Mouse (Mus musculus): ENCODE measurements around the gene Cacna1d.

Gene Cacna1d

DNA sequence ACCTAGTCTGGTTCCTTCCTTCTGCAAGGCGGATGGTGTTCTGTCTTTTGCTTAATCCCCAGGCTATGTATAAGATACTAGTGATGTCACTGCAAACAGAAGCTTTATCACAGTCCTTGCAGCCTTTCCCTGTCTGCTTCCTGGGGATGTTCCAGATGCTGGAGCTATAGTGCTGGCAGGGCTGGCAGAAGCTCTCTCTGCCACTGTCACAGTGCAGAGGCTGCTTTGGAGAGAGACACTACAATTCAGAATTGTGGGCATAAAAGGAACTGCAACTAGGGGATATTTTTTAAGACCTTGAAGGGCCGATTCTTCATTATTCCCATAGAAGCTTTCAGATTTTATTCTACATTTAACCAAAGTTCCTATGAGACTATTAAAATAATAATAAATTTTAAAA lies 274.1 kb downstream of the Cacna1d start:
- DNase-seq (ENCODE audit: low read depth, low spot score): no peak

- DNase-seq (ENCODE audit: low read depth, low spot score): no peak
Observed at GRCm38 (mm10) chr14:30208156-30208555, 283.1 kb downstream of the Cacna1d start.

DNA sequence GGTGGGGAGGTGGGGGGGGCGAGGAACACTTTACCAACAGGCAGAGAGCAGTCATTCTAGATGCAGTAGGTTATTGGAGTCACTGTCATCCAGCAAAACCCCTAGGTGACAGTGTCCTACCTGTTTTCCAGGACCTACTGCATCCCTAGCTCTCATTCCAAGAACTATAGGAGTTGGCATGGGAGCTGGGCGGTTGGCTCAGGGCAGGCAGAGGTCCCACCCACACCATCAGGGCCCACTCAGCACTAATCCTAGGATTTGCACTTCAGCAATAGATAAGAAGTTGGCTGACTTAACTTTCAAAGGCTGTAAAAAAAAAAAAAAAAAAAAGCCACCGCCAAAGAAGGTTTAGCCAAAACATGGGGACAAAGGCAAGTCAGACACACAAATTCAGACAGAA lies 285.4 kb downstream of the Cacna1d start:
- DNase-seq (ENCODE audit: low read depth, low spot score): no peak

- no peak for DNase-seq (ENCODE audit: low read depth, low spot score)
Observed at GRCm38 (mm10) chr14:30204526-30204925, 286.7 kb downstream of the Cacna1d start.

- no peak for DNase-seq (ENCODE audit: low read depth, low spot score)
Observed at GRCm38 (mm10) chr14:30200310-30200709, 290.9 kb downstream of the Cacna1d start.

GRCm38 (mm10) chr14:30198882-30199281 lies 292.4 kb downstream of the Cacna1d start:
- DNase-seq (ENCODE audit: low read depth, low spot score): no peak

- DNase-seq (ENCODE audit: low read depth, low spot score): no peak
Observed at GRCm38 (mm10) chr14:30198116-30198515, 293.1 kb downstream of the Cacna1d start.

DNA sequence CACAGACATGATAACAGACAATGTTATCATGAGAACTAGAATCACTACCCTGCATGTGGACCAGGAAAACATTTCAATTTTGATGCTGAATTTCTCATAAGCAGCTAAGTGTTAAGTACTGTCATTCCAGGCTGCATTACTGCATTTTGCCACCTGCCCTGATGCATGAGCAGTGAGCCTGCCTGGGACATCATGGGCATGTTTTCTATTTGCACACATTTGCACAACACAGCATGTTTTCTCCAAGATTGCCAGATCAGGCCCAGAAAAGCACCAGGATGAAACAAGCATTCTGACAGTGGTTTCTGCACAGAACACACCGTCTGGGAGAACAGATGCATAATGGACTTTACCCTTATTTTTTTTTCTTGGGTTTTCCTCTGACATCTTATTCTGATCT lies 294.3 kb downstream of the Cacna1d start:
- no peak for DNase-seq (ENCODE audit: low read depth, low spot score)

- no peak for DNase-seq (ENCODE audit: low read depth, low spot score)
Observed at GRCm38 (mm10) chr14:30196235-30196634, 295.0 kb downstream of the Cacna1d start.

- DNase-seq (ENCODE audit: low read depth, low spot score): no peak
Observed at GRCm38 (mm10) chr14:30190308-30190971, 300.8 kb downstream of the Cacna1d start.

DNA sequence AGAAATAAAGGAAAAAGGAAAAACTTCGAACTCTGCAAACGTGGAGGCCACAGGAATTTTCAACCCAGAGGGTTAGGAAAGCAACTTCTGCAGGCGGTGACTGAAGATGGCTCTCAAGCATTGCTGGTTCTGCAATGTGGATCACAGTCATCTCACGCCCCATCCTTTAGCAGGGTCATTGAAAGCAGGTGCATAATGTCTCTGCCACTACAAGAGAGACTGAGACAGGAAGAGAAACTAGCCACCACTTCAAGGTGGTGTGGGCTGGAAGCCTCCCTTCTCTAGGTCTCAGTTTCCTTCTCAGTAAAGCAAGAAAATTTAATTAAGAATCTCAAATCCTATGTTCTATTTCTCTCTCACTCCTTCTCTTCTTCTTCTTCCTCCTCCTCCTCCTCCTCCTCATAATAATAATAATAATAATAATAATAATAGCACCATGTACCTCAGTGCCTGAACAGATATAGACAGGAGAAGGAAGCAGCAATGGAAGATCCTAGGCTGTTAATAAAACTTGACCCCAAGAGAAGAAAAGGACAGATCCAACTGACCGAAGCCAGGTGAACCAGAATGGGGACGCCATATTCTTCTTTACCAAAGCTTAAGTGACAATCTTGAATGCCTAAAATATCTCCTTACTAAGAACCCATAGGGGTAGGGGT lies 305.5 kb downstream of the Cacna1d start:
- DNase-seq (ENCODE audit: low read depth, low spot score): no peak

GRCm38 (mm10) chr14:30184445-30185152 lies 306.7 kb downstream of the Cacna1d start:
- no peak for DNase-seq (ENCODE audit: low read depth, low spot score)

DNA sequence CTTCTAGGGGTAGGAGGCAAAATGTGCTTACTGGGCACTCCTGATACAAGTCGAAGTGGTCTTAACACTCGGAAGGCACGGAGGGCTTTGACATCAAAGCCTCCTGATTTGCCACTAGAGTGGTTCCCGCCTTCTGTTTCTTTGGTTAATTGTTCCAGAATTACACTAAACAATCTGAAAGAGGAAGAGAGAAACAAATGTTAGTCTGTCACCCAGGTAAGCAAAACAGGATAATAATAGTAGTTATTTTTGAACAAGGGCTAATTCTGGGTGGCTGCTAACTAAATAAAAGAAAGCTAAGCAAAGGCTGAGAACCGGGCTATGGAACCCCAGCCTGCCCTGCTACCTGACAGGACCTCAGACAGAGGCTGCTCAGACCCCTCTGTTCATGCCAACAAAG lies 307.2 kb downstream of the Cacna1d start:
- no peak for DNase-seq (ENCODE audit: low read depth, low spot score)

DNA sequence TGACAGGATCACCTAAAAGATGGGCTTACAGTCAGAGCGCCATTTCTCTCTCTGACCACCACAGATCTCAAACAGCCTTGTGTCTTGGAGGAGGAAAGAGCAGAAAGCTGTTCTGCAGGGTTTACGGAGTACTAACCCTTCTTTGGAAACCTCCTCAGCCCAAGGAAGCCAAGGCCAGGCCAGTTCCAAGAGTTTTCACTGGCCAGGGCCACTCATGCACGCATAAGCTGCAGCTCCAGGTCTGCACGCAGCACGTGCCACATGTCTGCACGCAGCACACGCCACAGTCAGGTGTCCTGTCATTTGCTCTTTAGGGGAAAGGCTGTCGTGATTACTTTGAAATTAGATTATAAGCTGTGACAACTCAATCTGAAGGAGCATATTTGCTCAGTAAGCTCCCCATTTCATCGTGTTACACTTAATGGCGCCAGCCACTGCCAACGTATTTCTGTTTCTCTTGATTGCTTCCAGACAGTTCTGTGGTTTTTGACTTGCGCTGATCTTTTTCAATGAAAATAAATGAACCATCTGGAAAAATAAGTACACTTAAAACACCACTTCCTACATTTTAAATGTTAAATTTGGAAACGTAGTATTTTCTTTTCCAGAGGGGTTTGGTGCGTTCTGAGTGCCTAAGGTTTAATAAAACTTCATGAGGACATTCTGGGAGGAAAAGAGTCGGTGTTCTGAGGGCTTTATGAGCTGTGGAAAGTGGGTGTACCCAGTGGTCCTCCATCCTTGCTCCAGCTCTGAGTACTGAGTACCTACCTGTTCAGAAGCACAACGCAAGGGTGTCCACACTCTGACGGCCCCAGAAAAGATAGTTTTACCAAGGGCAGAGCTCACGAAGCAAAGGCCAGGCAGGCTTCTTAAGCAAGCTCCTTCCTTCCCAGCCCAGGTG lies 308.4 kb downstream of the Cacna1d start:
- DNase-seq (ENCODE audit: low read depth, low spot score): peak; percentile 29

DNA sequence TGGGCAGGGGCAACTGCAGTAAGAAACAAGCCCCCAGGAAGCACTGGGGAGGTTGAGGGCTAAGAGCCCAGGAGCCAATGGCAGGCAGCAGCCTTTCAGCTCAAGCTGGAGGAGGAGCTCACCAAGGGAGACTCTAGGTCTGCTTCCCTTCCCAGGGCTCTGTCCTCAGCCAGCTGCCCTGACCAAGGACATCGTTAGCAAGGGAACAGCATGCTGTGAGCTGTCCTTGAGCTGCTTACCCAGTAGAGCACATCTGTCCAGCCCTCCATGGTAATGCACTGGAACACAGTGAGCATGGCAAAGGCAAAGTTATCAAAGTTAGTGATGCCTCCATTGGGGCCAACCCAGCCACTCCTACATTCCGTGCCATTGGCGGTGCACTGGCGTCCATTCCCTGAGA lies 312.9 kb downstream of the Cacna1d start:
- DNase-seq (ENCODE audit: low read depth, low spot score): no peak

GRCm38 (mm10) chr14:30177850-30178249 lies 313.4 kb downstream of the Cacna1d start:
- DNase-seq (ENCODE audit: low read depth, low spot score): no peak

DNA sequence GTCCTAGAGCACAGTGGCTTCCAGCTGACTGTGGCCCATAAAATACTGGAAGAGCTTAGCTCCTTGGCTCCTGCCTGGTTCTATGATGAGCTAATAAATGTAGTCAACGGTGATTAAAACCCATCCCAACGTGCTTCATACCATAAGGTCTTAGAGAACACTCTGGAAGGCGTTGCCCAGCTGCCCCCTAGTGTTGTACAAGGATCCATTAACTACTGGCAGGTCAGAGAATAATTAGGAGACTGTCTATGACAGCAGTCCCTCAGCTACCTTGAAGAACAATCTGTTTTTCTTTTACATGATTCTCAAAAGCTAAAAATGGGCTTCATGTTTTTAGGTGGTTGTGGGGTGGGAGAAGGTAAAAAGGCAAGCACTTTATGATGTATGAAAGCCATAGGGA lies 315.9 kb downstream of the Cacna1d start:
- no peak for DNase-seq (ENCODE audit: low read depth, low spot score)

GRCm38 (mm10) chr14:30172821-30173755 lies 318.2 kb downstream of the Cacna1d start:
- no peak for DNase-seq (ENCODE audit: low read depth, low spot score)

DNA sequence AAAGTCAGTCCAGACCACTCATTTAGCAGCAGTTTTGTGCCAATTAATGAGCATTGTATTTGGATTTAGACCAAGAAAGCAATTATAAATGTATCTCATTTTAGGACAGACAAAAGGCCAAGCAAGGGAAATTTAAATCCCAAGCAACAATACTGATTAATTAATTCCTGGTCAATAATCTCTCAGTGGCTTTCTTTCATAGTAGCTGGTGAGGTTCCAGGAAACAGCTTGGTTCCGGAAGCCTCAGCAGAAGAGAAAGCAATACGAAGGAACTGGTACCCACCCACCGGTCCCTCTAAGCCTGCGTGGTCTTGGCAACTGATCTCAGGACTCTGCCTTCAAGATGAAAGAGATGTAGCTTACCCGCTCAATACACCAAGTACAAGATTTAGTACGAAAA lies 319.7 kb downstream of the Cacna1d start:
- DNase-seq (ENCODE audit: low read depth, low spot score): no peak

DNA sequence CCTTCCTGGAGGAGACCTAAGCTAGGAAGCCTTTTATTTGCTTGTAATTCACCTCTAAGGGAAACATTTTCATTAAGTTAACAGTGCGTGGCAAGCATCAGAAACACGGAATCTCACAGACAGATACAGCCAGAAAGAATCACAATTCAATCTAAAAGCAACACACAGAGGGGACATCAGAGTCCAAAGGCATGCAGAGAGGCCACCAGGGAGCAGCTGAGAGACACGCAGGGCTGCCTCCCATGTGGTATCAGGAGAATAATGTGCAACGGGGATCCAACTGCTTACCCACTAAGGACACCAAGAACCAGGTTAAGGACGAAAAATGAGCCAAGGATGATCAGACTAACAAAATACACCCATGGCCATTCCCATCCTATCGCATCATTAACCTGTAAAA lies 320.2 kb downstream of the Cacna1d start:
- DNase-seq (ENCODE audit: low read depth, low spot score): no peak

DNA sequence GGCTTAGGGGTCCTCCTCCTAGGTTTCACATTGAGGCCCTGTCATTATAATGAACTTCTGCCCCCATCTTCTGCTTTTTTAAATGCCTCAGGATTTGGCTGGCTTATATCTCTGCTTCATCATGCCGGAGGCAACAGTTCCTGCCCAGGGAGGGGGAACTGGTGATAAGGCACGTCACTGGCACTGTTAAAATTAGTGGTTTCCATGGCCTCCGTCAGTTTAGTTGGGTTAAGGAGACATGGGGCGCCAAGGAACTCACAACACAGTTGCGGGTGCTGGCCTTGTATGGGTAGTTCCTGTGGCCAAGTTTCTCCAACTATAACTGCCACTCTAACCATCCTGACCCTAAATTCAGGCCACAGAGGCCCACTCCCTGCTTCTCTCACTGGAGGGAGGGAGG lies 321.8 kb downstream of the Cacna1d start:
- DNase-seq (ENCODE audit: low read depth, low spot score): no peak
